Mouse (Mus musculus) intestine, postnatal 0 days (tissue): ENCODE measurements around the gene Thrb. TPM values are rescaled to one million over a fixed set of nuclear protein-coding genes. Genes with fewer than 3 reads are reported as not detected.

Source experiments
- ATAC-seq: fragments of 200-750 bp; cut with Nextera tagmentation; 2 replicates; pipeline ENCODE4 v1.8.0; 2017; ENCODE audit warnings: mild to moderate bottlenecking, moderate TSS enrichment, moderate library complexity
- H3K27ac ChIP-seq: fragments of 300-500 bp; sonication (generic); 2 replicates; pipeline ENCODE4 v1.5.1; 2014; ENCODE audit warnings: mild to moderate bottlenecking, low read depth, low read length, moderate library complexity
- H3K27me3 ChIP-seq: fragments of 300-500 bp; sonication (generic); replicated peaks from 2 replicates; pipeline ENCODE4 v1.6.1; 2014; ENCODE audit warnings: low read length, mixed read lengths; ENCODE audit not compliant: control insufficient read depth, insufficient read depth
- H3K36me3 ChIP-seq: fragments of 300-500 bp; sonication (generic); 2 replicates; pipeline ENCODE4 v1.6.1; 2014; ENCODE audit warnings: mild to moderate bottlenecking, moderate library complexity; ENCODE audit not compliant: control insufficient read depth, insufficient read depth
- H3K4me1 ChIP-seq: fragments of 300-500 bp; sonication (generic); replicated peaks from 2 replicates; pipeline ENCODE4 v1.6.1; 2014; ENCODE audit warnings: antibody characterized with exemption, low read length, mixed read lengths; ENCODE audit not compliant: control insufficient read depth, insufficient read depth
- H3K4me2 ChIP-seq: fragments of 300-500 bp; sonication (generic); replicated peaks from 2 replicates; pipeline ENCODE4 v1.6.1; 2014; ENCODE audit warnings: low read depth, mild to moderate bottlenecking, moderate library complexity
- H3K4me3 ChIP-seq: fragments of 300-500 bp; sonication (generic); 2 replicates; pipeline ENCODE4 v1.5.1; 2014; ENCODE audit warnings: low read depth, low read length
- H3K9ac ChIP-seq: fragments of 300-500 bp; sonication (generic); 2 replicates; pipeline ENCODE4 v1.6.1; 2014; ENCODE audit warnings: mild to moderate bottlenecking, low read depth, low read length
- H3K9me3 ChIP-seq: fragments of 300-500 bp; sonication (generic); 2 replicates; pipeline ENCODE4 v1.6.1; 2016; ENCODE audit warnings: mixed run types; ENCODE audit not compliant: control insufficient read depth
- CTCF ChIP-seq: sonication (generic); IDR thresholded peaks from 2 replicates; pipeline ENCODE4 v1.5.1; 2016; ENCODE audit warnings: low read depth, mild to moderate bottlenecking, control low read depth, antibody characterized with exemption, moderate library complexity
- WGBS: fragments of 180-500 bp; shearing (Covaris S2); extraction: QIAGEN DNeasy Blood & Tissue Kit; methylation state at CpG from one replicate; pipeline ENCODE4 v1.1.7; 2014; 5-methylcytosine and 5-hydroxymethylcytosine counted together
- polyA plus RNA-seq: library from polyadenylated mRNA; unstranded; fragments of >200 nt; fragmentation: Nextera tagmentation; extraction: Ambion mirVana; gene quantifications from 2 replicates; pipeline ENCODE4 v1.2.1, GENCODE M21; 2015

Gene Thrb
- polyA plus RNA-seq, 1 experiment from 2014 or later, result 5.8 TPM

DNA sequence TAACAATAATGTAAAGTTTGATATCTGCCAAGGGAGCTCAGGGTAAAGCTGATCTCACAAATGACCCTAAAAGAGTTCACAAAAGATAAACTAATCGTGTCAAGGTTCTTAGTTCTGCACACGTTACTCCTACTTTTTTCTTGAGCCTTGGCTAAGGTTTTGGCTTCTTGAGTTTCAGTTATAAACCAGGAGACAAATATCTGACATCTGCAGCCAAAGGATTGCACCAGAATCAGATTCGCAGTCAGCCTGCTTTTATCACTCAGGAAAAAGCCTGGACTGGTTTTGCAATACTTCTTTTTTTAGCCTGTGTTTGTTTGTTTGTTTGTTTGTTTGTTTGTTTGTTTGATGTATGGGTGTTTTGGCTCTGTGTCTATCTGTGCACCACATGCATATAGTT lies 64.5 kb downstream of the Thrb start:
- TF ChIP-seq CTCF, result no peak
- Histone ChIP-seq H3K4me1 (peaks cover 7% of the 10 kb centered on the region; the same call in 1 of the 2 replicates), H3K27me3 (no peaks in the 10 kb centered on the region), H3K9me3 (no peaks in the 10 kb centered on the region), H3K36me3 (no peaks in the 10 kb centered on the region), H3K9ac (no peak overlapping the region), H3K4me2 (no peak overlapping the region), H3K27ac (no peak overlapping the region), H3K4me3 (no peak overlapping the region)
- no peak for ATAC-seq
- WGBS, result 45% methylated on average over 3 of the region's 3 CpGs

DNA sequence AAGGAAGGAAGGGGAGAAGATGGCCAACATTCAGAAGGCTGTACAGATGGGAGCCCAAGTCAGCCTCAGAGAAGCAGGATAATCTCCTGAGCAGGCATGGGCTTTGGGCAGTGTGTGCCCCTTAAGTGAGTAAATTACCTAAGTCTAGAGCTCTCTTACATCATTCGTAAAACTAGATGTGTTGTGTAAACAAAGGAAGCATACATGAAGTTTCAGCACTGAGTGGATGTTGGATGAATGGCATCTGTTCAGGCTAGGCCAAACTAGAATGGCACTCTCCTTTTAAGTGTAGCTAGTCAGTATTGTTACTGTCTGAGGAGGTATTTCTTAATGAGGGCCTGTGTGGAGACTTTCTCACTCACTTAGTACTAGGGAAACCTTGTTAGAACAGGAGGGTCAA lies 66.8 kb downstream of the Thrb start:
- Histone ChIP-seq H3K4me1 (peaks cover 3% of the 10 kb centered on the region; the same call in 1 of the 2 replicates), H3K9me3 (no peaks in the 10 kb centered on the region), H3K27me3 (no peaks in the 10 kb centered on the region), H3K4me3 (no peak overlapping the region), H3K36me3 (no peaks in the 10 kb centered on the region), H3K27ac (no peak overlapping the region), H3K9ac (no peak overlapping the region), H3K4me2 (no peak overlapping the region)
- 44% methylated on average over 1 of the region's 1 CpGs for WGBS
- ATAC-seq, result no peak
- TF ChIP-seq CTCF, result no peak

DNA sequence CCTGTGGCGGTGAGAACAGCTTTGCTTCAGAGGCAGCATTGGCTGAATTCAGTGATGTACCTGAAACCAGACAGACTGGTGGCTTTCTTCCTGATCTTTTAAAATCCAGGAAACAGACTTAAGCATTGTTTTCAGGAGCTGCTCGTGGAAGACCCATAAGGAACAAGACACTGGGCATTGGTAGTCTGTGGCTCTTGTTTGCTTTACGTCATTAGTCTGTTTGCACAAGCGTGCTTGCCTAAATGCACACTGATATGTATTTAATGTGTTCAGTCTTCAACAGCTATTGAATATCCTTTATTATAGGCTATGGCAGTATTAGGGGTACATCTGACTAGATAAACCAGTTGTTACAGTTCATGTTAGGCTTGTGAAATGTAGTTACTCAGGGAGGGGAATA lies 67.8 kb downstream of the Thrb start:
- Histone ChIP-seq H3K9me3 (no peaks in the 10 kb centered on the region), H3K4me2 (no peak overlapping the region), H3K9ac (no peak overlapping the region), H3K36me3 (no peaks in the 10 kb centered on the region), H3K4me3 (no peak overlapping the region), H3K4me1 (peaks cover 2% of the 10 kb centered on the region; the same call in 1 of the 2 replicates), H3K27ac (no peak overlapping the region), H3K27me3 (no peaks in the 10 kb centered on the region)
- no peak for TF ChIP-seq CTCF
- ATAC-seq, result peak; percentile 43; the same call in 1 of the 2 replicates
- WGBS, result 57% methylated on average over 4 of the region's 4 CpGs

DNA sequence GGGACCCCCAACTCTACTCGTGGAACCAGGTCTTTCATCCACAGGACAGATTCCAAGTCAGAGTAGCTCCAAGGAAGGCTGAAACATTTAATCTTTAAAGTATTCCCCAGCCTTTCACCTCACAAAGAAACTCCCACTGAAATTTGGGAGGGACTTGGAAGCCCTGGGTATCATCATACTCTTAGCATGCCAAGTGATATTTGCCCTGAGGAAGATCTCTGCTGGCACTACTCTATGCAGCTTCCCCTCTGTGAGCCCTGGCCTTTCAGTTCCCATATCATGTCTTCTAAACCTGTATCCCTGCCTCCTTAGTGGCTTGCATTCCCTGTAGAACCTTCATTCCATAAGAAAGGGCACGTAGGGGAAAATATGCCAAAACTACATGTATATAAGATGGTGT lies 68.8 kb downstream of the Thrb start:
- Histone ChIP-seq H3K4me3 (no peak overlapping the region), H3K36me3 (no peaks in the 10 kb centered on the region), H3K27ac (no peak overlapping the region), H3K27me3 (no peaks in the 10 kb centered on the region), H3K4me1 (no peaks in the 10 kb centered on the region), H3K9me3 (no peaks in the 10 kb centered on the region), H3K9ac (no peak overlapping the region), H3K4me2 (no peak overlapping the region)
- no peak for TF ChIP-seq CTCF
- WGBS, result 81% methylated on average over 2 of the region's 2 CpGs
- no peak for ATAC-seq

DNA sequence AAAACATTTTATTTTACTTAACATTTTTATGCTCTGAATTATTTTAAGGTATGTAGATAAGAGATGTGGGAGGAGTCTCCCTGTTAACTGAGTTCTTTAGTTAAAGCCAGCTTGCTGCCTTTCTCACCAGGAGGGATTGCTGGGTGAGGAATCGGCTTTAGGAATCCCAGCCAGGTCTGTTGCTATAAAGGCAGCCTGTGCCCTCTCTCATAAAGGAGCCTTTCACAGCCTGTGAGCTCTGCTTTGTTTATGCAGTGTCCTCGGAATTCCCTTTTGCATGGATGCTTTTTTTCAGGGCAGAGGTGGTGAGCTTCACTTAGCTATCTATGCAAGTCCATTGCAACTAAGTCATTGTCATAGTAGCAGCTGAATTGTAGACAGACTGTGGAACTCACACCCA lies 71.0 kb downstream of the Thrb start:
- Histone ChIP-seq H3K9ac (no peak overlapping the region), H3K9me3 (no peaks in the 10 kb centered on the region), H3K27ac (no peak overlapping the region), H3K4me1 (no peaks in the 10 kb centered on the region), H3K36me3 (no peaks in the 10 kb centered on the region), H3K4me2 (no peak overlapping the region), H3K4me3 (no peak overlapping the region), H3K27me3 (no peaks in the 10 kb centered on the region)
- no peak for ATAC-seq
- 32% methylated on average over 2 of the region's 2 CpGs for WGBS
- no peak for TF ChIP-seq CTCF

DNA sequence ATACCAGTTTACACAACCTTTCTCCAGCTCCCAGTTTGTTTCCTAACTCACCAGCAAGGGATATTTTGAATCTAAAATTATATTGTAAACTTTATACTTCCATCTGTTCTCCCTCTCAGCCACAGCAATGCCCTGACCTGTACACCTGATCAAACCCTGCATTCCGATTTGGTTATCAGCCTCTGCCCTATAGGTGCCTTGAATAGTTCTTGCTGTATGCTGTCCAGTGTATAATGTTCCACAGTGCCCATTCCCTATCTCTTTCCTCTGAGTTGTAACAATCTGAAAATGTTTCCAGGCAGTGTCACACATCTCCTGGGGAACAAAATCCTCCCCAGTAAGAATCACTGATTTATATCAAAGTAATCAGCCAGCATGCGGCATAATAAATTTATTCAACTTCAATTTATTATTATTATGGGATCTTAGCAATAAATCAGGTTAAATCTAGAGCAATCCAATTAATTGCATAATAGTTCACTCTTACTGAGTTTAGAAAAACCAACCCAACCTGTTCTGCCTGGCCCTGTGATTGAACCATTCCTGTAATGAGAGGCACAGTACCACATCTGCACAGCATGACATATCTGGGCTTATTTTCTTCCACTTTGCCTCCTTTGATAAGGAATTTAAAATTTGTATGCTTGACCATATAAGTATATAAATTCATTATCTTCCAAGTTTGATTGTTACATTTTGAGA lies 73.2 kb downstream of the Thrb start:
- Histone ChIP-seq H3K27me3 (no peaks in the 10 kb centered on the region), H3K9me3 (no peaks in the 10 kb centered on the region), H3K9ac (no peak overlapping the region), H3K4me3 (no peak overlapping the region), H3K36me3 (no peaks in the 10 kb centered on the region), H3K4me2 (no peak overlapping the region), H3K4me1 (no peaks in the 10 kb centered on the region), H3K27ac (no peak overlapping the region)
- TF ChIP-seq CTCF, result no peak
- ATAC-seq, result peak; percentile 33; the same call in 1 of the 2 replicates
- 53% methylated on average over 2 of the region's 2 CpGs for WGBS
